Mouse (Mus musculus): ENCODE data around the gene Mageb4.
"Not testable (repeated sequence)": the region's sequence is repeated elsewhere in the genome, so short reads cannot be mapped to it uniquely, and the experiment has no call there.

Mageb4 gene

DNA sequence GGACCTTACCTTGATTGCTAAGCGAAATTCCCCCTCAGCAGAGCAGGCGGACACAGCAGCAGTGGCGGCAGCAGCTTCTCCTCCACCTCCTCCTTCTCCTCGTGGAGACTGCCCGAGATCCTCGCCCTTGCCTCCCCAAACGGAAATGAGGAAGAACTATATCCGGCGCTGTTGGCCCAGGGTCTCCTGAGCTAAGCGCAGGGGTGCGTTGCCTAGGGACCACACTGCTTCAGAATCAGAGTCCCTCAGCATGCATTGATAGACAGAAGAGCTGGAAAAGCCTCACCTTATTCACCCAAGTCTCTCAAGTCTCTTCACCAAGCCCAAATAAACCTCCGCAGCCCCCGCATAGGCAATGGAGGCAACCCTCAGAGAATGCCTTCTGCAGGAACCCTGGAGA is at the start of gene Mageb4:
Mageb4 (minus strand) TSS at position 101 of the 400 bp plus-strand sequence.
- not testable (repeated sequence) for DNase-seq

DNA sequence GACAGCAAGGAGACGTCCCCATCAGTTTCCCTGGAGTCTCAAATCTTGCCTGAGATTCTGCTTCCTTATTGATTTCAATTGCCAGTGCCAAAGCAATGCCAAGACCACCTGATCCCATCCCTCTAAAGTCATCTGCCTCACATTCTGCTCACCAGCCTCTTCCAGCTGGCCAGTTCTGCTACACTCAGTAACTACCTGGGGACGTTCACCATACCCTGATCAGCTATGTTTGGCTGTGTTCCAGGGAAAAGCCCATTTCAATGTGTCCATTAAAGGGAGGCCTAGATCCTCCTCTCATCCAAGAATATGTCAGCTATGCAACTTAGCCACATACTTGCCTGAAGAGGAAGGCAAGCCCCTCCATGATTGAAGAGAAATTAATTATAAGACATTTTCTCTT is 20.3 kb downstream of the Mageb4 start:
- not testable (repeated sequence) for DNase-seq

GRCm38 (mm10) chrX:86245950-86246349 is 58.9 kb downstream of the Mageb4 start:
- DNase-seq: not testable (repeated sequence)

DNA sequence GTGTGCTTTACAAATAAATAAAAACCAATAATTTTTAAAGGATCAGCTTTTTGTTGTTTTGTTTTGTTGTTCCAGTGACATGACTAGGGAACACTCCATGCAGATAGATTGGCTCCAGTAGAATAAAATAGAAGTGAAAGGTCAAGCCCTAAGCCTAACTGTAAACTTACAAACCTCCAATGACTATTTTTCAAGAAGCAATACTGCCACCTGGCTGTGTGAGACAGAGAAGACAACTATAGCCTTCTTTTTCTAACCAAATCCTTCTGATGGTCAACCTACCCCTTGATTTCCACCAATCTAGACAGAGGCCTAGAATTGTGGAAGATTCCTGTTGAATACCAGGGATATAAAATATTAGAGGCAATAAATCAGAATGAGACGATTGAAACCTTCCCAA is 67.6 kb downstream of the Mageb4 start:
- no peak for DNase-seq
